Mouse (Mus musculus): ENCODE results near the gene Adamts18. TPM values are rescaled to one million over a fixed set of nuclear protein-coding genes. Genes with fewer than 3 reads are reported as not detected.

Adamts18 gene
- polyA plus RNA-seq, 1 experiment = not detected

- TF ChIP-seq MYOG (IDR thresholded peaks at IDR 0.05; ENCODE audit: control insufficient read depth, extremely low read depth, insufficient read length) (no peak), MAX (IDR thresholded peaks at IDR 0.05) (no peak), USF1 (IDR thresholded peaks at IDR 0.05; ENCODE audit: low read depth) (no peak), CTCF (IDR thresholded peaks at IDR 0.05; ENCODE audit: control insufficient read depth, insufficient read depth, insufficient read length) (no peak), FOSL1 (IDR thresholded peaks at IDR 0.05; ENCODE audit: insufficient read depth, low read length, poor library complexity, severe bottlenecking) (no peak), CEBPB (IDR thresholded peaks at IDR 0.05; ENCODE audit: low read depth) (no peak), MYOD1 (IDR thresholded peaks at IDR 0.05; ENCODE audit: control insufficient read depth, insufficient read length, low read depth) (no peak)
- Histone ChIP-seq H3K27me3 (ENCODE audit: control insufficient read depth, insufficient read depth, insufficient read length) (no peaks in the 10 kb centered on the region), H3K4me3 (ENCODE audit: insufficient read depth, poor library complexity, severe bottlenecking) (no peak overlapping the region), H3K79me2 (ENCODE audit: control insufficient read depth, insufficient read depth) (no peaks in the 10 kb centered on the region), H3K79me3 (ENCODE audit: low read depth) (no peaks in the 10 kb centered on the region), H3ac (ENCODE audit: control insufficient read depth, insufficient read length, low read depth) (no peak overlapping the region), H3K36me3 (ENCODE audit: control insufficient read depth, insufficient read depth) (no peaks in the 10 kb centered on the region)
Measured at GRCm38 (mm10) chr8:113799550-113799949, 49.0 kb downstream of the Adamts18 start.

- Histone ChIP-seq H3K36me3 (ENCODE audit: control insufficient read depth, insufficient read depth) (no peaks in the 10 kb centered on the region), H3K79me2 (ENCODE audit: control insufficient read depth, insufficient read depth) (no peaks in the 10 kb centered on the region), H3K27me3 (ENCODE audit: control insufficient read depth, insufficient read depth, insufficient read length) (no peaks in the 10 kb centered on the region), H3K4me3 (ENCODE audit: insufficient read depth, poor library complexity, severe bottlenecking) (no peak overlapping the region), H3K79me3 (ENCODE audit: low read depth) (no peaks in the 10 kb centered on the region), H3ac (ENCODE audit: control insufficient read depth, insufficient read length, low read depth) (no peak overlapping the region)
- TF ChIP-seq MYOG (IDR thresholded peaks at IDR 0.05; ENCODE audit: control insufficient read depth, extremely low read depth, insufficient read length) (no peak), MYOD1 (IDR thresholded peaks at IDR 0.05; ENCODE audit: control insufficient read depth, insufficient read length, low read depth) (no peak), CEBPB (IDR thresholded peaks at IDR 0.05; ENCODE audit: low read depth) (no peak), CTCF (IDR thresholded peaks at IDR 0.05; ENCODE audit: control insufficient read depth, insufficient read depth, insufficient read length) (no peak), MAX (IDR thresholded peaks at IDR 0.05) (no peak), FOSL1 (IDR thresholded peaks at IDR 0.05; ENCODE audit: insufficient read depth, low read length, poor library complexity, severe bottlenecking) (no peak), USF1 (IDR thresholded peaks at IDR 0.05; ENCODE audit: low read depth) (no peak)
Measured at GRCm38 (mm10) chr8:113791856-113792255, 56.7 kb downstream of the Adamts18 start.

- Histone ChIP-seq H3ac (ENCODE audit: control insufficient read depth, insufficient read length, low read depth) (no peak overlapping the region), H3K36me3 (ENCODE audit: control insufficient read depth, insufficient read depth) (no peaks in the 10 kb centered on the region), H3K79me2 (ENCODE audit: control insufficient read depth, insufficient read depth) (no peaks in the 10 kb centered on the region), H3K79me3 (ENCODE audit: low read depth) (no peaks in the 10 kb centered on the region), H3K4me3 (ENCODE audit: insufficient read depth, poor library complexity, severe bottlenecking) (no peak overlapping the region), H3K27me3 (ENCODE audit: control insufficient read depth, insufficient read depth, insufficient read length) (no peaks in the 10 kb centered on the region)
- TF ChIP-seq MYOD1 (IDR thresholded peaks at IDR 0.05; ENCODE audit: control insufficient read depth, insufficient read length, low read depth) (no peak), CEBPB (IDR thresholded peaks at IDR 0.05; ENCODE audit: low read depth) (no peak), FOSL1 (IDR thresholded peaks at IDR 0.05; ENCODE audit: insufficient read depth, low read length, poor library complexity, severe bottlenecking) (no peak), CTCF (IDR thresholded peaks at IDR 0.05; ENCODE audit: control insufficient read depth, insufficient read depth, insufficient read length) (no peak)
Measured at GRCm38 (mm10) chr8:113791061-113791460, 57.5 kb downstream of the Adamts18 start.

DNA sequence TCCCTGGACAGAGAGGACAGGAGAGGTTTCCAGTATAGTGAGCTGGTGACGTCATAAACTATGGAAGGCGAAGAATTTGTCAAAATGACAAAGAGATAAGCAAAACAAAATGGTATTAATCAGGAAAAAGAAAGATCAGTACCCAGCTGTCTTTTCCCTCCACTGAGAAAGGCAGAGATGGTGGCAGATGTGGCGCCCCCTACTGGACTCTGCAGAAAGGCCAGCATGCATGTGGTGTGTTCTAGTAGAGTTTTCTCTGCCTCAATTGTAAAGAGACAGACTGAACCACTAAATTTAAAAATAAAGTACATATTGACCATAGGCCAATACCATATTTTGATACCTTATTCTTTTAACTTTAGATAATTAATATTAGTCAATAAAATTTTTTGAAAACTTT lies 64.8 kb downstream of the Adamts18 start:
- no peak overlapping the region for H3ac ChIP-seq (ENCODE audit: control insufficient read depth, insufficient read length, low read depth)
- no peaks in the 10 kb centered on the region for H3K79me3 ChIP-seq (ENCODE audit: low read depth)
- H3K27me3 ChIP-seq (ENCODE audit: control insufficient read depth, insufficient read depth, insufficient read length) = no peaks in the 10 kb centered on the region
- H3K36me3 ChIP-seq (ENCODE audit: control insufficient read depth, insufficient read depth) = no peaks in the 10 kb centered on the region
- H3K79me2 ChIP-seq (ENCODE audit: control insufficient read depth, insufficient read depth) = no peaks in the 10 kb centered on the region
- TF ChIP-seq MAX (IDR thresholded peaks at IDR 0.05) = no peak
- no peak for TF ChIP-seq CTCF (IDR thresholded peaks at IDR 0.05; ENCODE audit: control insufficient read depth, insufficient read depth, insufficient read length)
- no peak for TF ChIP-seq MYOG (IDR thresholded peaks at IDR 0.05; ENCODE audit: control insufficient read depth, extremely low read depth, insufficient read length)
- no peak for TF ChIP-seq CEBPB (IDR thresholded peaks at IDR 0.05; ENCODE audit: low read depth)
- TF ChIP-seq MYOD1 (IDR thresholded peaks at IDR 0.05; ENCODE audit: control insufficient read depth, insufficient read length, low read depth) = no peak
- no peak for TF ChIP-seq FOSL1 (IDR thresholded peaks at IDR 0.05; ENCODE audit: insufficient read depth, low read length, poor library complexity, severe bottlenecking)
- no peak overlapping the region for H3K4me3 ChIP-seq (ENCODE audit: insufficient read depth, poor library complexity, severe bottlenecking)

GRCm38 (mm10) chr8:113781554-113781953 lies 67.0 kb downstream of the Adamts18 start:
- no peak for TF ChIP-seq MYOD1 (IDR thresholded peaks at IDR 0.05; ENCODE audit: control insufficient read depth, insufficient read length, low read depth)
- no peak for TF ChIP-seq CEBPB (IDR thresholded peaks at IDR 0.05; ENCODE audit: low read depth)
- no peak for TF ChIP-seq USF1 (IDR thresholded peaks at IDR 0.05; ENCODE audit: low read depth)
- no peak for TF ChIP-seq MYOG (IDR thresholded peaks at IDR 0.05; ENCODE audit: control insufficient read depth, extremely low read depth, insufficient read length)
- no peak for TF ChIP-seq MAX (IDR thresholded peaks at IDR 0.05)
- TF ChIP-seq CTCF (IDR thresholded peaks at IDR 0.05; ENCODE audit: control insufficient read depth, insufficient read depth, insufficient read length) = no peak
- TF ChIP-seq FOSL1 (IDR thresholded peaks at IDR 0.05; ENCODE audit: insufficient read depth, low read length, poor library complexity, severe bottlenecking) = no peak
- Histone ChIP-seq H3K36me3 (ENCODE audit: control insufficient read depth, insufficient read depth) (no peaks in the 10 kb centered on the region), H3K4me3 (ENCODE audit: insufficient read depth, poor library complexity, severe bottlenecking) (no peak overlapping the region), H3K27me3 (ENCODE audit: control insufficient read depth, insufficient read depth, insufficient read length) (no peaks in the 10 kb centered on the region), H3K79me2 (ENCODE audit: control insufficient read depth, insufficient read depth) (no peaks in the 10 kb centered on the region), H3ac (ENCODE audit: control insufficient read depth, insufficient read length, low read depth) (no peak overlapping the region), H3K79me3 (ENCODE audit: low read depth) (no peaks in the 10 kb centered on the region)

DNA sequence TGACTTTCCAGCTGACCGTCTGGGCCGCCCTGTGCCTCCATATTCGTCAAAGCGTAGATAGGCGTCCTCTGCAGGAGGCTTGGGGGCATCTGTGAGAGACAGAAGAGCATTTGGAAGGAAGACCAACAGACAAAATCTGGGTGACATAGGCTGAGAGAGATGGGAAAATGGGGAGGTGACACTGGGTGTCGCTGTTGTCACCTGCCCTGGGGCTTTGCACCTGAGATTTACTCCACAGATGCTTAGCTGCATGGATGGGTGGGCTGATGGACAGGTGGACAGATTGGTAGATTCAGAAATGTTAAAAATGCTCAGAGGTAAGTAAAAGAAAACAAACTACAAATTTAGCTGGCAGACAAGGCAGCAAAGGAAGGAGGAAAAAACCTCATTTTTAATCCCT lies 73.2 kb downstream of the Adamts18 start:
- no peaks in the 10 kb centered on the region for H3K79me2 ChIP-seq (ENCODE audit: control insufficient read depth, insufficient read depth)
- H3ac ChIP-seq (ENCODE audit: control insufficient read depth, insufficient read length, low read depth) = no peak overlapping the region
- no peaks in the 10 kb centered on the region for H3K36me3 ChIP-seq (ENCODE audit: control insufficient read depth, insufficient read depth)
- H3K79me3 ChIP-seq (ENCODE audit: low read depth) = no peaks in the 10 kb centered on the region
- H3K4me3 ChIP-seq (ENCODE audit: insufficient read depth, poor library complexity, severe bottlenecking) = no peak overlapping the region
- no peaks in the 10 kb centered on the region for H3K27me3 ChIP-seq (ENCODE audit: control insufficient read depth, insufficient read depth, insufficient read length)
- TF ChIP-seq CEBPB (IDR thresholded peaks at IDR 0.05; ENCODE audit: low read depth) (no peak), MAX (IDR thresholded peaks at IDR 0.05) (no peak), MYOD1 (IDR thresholded peaks at IDR 0.05; ENCODE audit: control insufficient read depth, insufficient read length, low read depth) (no peak), USF1 (IDR thresholded peaks at IDR 0.05; ENCODE audit: low read depth) (no peak), MYOG (IDR thresholded peaks at IDR 0.05; ENCODE audit: control insufficient read depth, extremely low read depth, insufficient read length) (no peak), CTCF (IDR thresholded peaks at IDR 0.05; ENCODE audit: control insufficient read depth, insufficient read depth, insufficient read length) (no peak), FOSL1 (IDR thresholded peaks at IDR 0.05; ENCODE audit: insufficient read depth, low read length, poor library complexity, severe bottlenecking) (no peak)
